Mouse (Mus musculus) liver, adult 2 months (tissue): ENCODE results near the gene Vav3.

Experiments
- CTCF ChIP-seq: fragments of 200-500 bp; IDR thresholded peaks from 2 replicates; pipeline ENCODE4 v1.5.1; 2011; ENCODE audit warnings: low read depth, low read length, control low read depth
- POLR2A ChIP-seq: fragments of 200-500 bp; IDR thresholded peaks from 2 replicates; pipeline ENCODE4 v1.6.1; 2011; ENCODE audit warnings: low read length, control low read depth; ENCODE audit not compliant: insufficient read depth; ENCODE audit errors: extremely low read depth

- TF ChIP-seq CTCF (no peak), POLR2A (no peak)
Measured at GRCm38 (mm10) chr3:109490561-109491296, 150.3 kb downstream of the Vav3 start.
